Mouse (Mus musculus) lung, postnatal 0 days (tissue): ENCODE results near the gene Grid2.

ENCODE experiments used
- CTCF ChIP-seq: IDR thresholded peaks from 2 replicates; pipeline ENCODE4 v1.5.1; 2016; ENCODE audit warnings: antibody characterized with exemption, mild to moderate bottlenecking
- EP300 ChIP-seq: IDR thresholded peaks from 2 replicates; pipeline ENCODE4 v1.6.1; 2016; ENCODE audit warnings: antibody characterized with exemption, mild to moderate bottlenecking, control low read depth

DNA sequence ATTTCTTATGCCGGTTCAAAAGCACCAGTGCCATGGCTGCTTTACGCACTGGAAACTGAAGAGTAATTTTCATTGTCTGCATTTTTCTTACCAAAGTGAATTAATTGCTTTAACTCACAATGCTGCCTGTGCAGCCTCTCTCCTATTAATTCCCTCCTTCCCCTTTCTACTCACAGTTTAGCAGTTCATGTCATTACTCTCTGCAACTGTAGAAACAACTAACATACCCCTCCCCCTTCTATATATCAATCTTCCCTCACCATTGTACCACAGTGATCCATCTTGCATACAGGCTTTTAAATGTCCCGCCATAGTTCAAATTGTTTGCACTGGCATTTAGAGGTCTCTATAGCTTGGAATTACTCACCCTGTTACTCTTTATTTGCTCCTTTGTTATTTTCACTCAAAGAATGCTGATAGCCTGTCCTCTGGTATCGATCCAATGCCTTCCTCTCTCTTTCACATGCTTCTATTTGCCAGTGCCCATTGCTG, 1193.2 kb downstream of the Grid2 start:
- TF ChIP-seq CTCF = no peak
- TF ChIP-seq EP300 = no peak
